Mouse (Mus musculus) brain, embryonic 14.5 days (tissue): Measurements from ENCODE around the gene Glb1. TPM values are rescaled to one million over a fixed set of nuclear protein-coding genes. Genes with fewer than 3 reads are reported as not detected.

Experiments
- DNase-seq: peaks from one replicate; pipeline ENCODE4 v3.0.0-alpha.2; 2011; ENCODE audit warnings: low read depth
- CTCF ChIP-seq: fragments of 200-500 bp; IDR thresholded peaks from 2 replicates; pipeline ENCODE4 v1.5.1; 2012; ENCODE audit warnings: inconsistent platforms, mild to moderate bottlenecking, moderate library complexity, borderline replicate concordance; ENCODE audit not compliant: insufficient read depth, insufficient read length; ENCODE audit errors: extremely low read depth
- POLR2A ChIP-seq: fragments of 200-500 bp; IDR thresholded peaks from 2 replicates; pipeline ENCODE4 v1.6.1; 2012; ENCODE audit warnings: mild to moderate bottlenecking, inconsistent platforms, borderline replicate concordance; ENCODE audit not compliant: poor library complexity, insufficient read depth, insufficient read length, severe bottlenecking; ENCODE audit errors: extremely low read depth
- polyA plus RNA-seq: library from polyadenylated mRNA; depleted of rRNA; stranded (reverse); fragments of >200 nt; gene quantifications from 2 replicates; pipeline ENCODE4 v1.2.3, GENCODE M21; 2012

Gene Glb1
- polyA plus RNA-seq, 1 experiment, result 27.4 TPM

GRCm38 (mm10) chr9:114487481-114488258 lies 86.8 kb downstream of the Glb1 start:
- no peak for DNase-seq
- TF ChIP-seq CTCF, result no peak
- no peak for TF ChIP-seq POLR2A

- no peak for DNase-seq
- TF ChIP-seq POLR2A, result no peak
- no peak for TF ChIP-seq CTCF
Measured at GRCm38 (mm10) chr9:114496469-114496868, 95.6 kb downstream of the Glb1 start.

- DNase-seq, result peak; percentile 82
- TF ChIP-seq POLR2A, result no peak
- peak; percentile 85 for TF ChIP-seq CTCF
Measured at GRCm38 (mm10) chr9:114498218-114498617, 97.3 kb downstream of the Glb1 start.

GRCm38 (mm10) chr9:114499783-114500515 lies 99.1 kb downstream of the Glb1 start:
- DNase-seq, result peak; percentile 74

GRCm38 (mm10) chr9:114501111-114501510 lies 100.2 kb downstream of the Glb1 start:
- no peak for DNase-seq
- TF ChIP-seq POLR2A (no peak), CTCF (no peak)

More at GRCm38 (mm10) chr9:114499783-114500515, 99.1 kb downstream of the Glb1 start:
- TF ChIP-seq CTCF (peak; percentile 62; the same call in 1 of the 2 replicates), POLR2A (no peak)

- no peak for DNase-seq
- TF ChIP-seq CTCF (no peak), POLR2A (no peak)
Measured at GRCm38 (mm10) chr9:114501913-114502312, 101.0 kb downstream of the Glb1 start.

GRCm38 (mm10) chr9:114502711-114503427 lies 102.0 kb downstream of the Glb1 start:
- no peak for DNase-seq
- TF ChIP-seq CTCF (no peak), POLR2A (no peak)

- DNase-seq, result no peak
- TF ChIP-seq POLR2A (no peak), CTCF (no peak)
Measured at GRCm38 (mm10) chr9:114504816-114505215, 103.9 kb downstream of the Glb1 start, which contains the start of gene Ccr4. Ccr4 (minus strand) TSS chr9:114504916.

- TF ChIP-seq CTCF (no peak), POLR2A (no peak)
Measured at GRCm38 (mm10) chr9:114506564-114506963, 105.7 kb downstream of the Glb1 start.

GRCm38 (mm10) chr9:114507421-114507820 lies 106.5 kb downstream of the Glb1 start:
- no peak for DNase-seq
- TF ChIP-seq POLR2A (no peak), CTCF (no peak)

More at GRCm38 (mm10) chr9:114506564-114506963, 105.7 kb downstream of the Glb1 start:
- no peak for DNase-seq

- TF ChIP-seq CTCF, result no peak
- TF ChIP-seq POLR2A, result no peak
- DNase-seq, result no peak
Measured at GRCm38 (mm10) chr9:114509785-114510184, 108.9 kb downstream of the Glb1 start.
